Mouse (Mus musculus): ENCODE data around the gene Fam219a. TPM values are rescaled to one million over a fixed set of nuclear protein-coding genes. Genes with fewer than 3 reads are reported as not detected.

Fam219a gene
- polyA plus RNA-seq, 1 experiment from 2014 or later = 2.8 TPM

DNA sequence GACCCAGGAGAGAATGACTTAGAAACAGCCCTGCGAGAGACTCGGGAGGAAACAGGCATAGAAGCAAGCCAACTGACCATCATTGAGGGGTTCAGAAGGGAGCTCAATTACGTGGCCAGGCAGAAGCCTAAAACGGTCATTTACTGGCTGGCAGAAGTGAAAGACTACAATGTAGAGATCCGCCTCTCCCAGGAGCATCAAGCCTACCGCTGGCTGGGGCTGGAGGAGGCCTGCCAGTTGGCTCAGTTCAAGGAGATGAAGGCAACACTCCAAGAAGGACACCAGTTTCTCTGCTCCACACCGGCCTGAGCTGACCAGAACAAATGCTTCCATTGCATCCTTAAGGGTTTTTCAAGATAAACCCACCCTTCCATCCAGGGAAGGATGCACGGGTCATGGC, 89.1 kb downstream of the Fam219a start:
- H3K9ac ChIP-seq = no peak overlapping the region
- H3K27me3 ChIP-seq = no peaks in the 10 kb centered on the region
- no peaks in the 10 kb centered on the region for H3K9me3 ChIP-seq (replicated peaks)
- no peak overlapping the region for H3K4me2 ChIP-seq
- 79% methylated on average over 8 of the region's 8 CpGs for WGBS
- H3K27ac ChIP-seq = no peak overlapping the region
- peaks cover 13% of the 10 kb centered on the region for H3K4me1 ChIP-seq
- peaks cover 19% of the 10 kb centered on the region; the same call in 1 of the 2 replicates for H3K36me3 ChIP-seq
- H3K4me3 ChIP-seq (replicated peaks) = no peak overlapping the region
- no peak for ATAC-seq (replicated peaks; ENCODE audit: low FRiP score)

- no peak for ATAC-seq (replicated peaks; ENCODE audit: low FRiP score)
These were observed 89.9 kb downstream of the Fam219a start for GRCm38 (mm10) chr4:41479456-41479804.

GRCm38 (mm10) chr4:41478751-41479455, 90.4 kb downstream of the Fam219a start:
- WGBS = 73% methylated on average over 4 of the region's 4 CpGs

More at GRCm38 (mm10) chr4:41479456-41479804, 89.9 kb downstream of the Fam219a start:
- Histone ChIP-seq H3K27me3 (no peaks in the 10 kb centered on the region), H3K4me1 (peaks cover 13% of the 10 kb centered on the region), H3K36me3 (peaks cover 19% of the 10 kb centered on the region; the same call in 1 of the 2 replicates), H3K4me2 (no peak overlapping the region), H3K27ac (no peak overlapping the region), H3K4me3 (replicated peaks) (no peak overlapping the region), H3K9me3 (replicated peaks) (no peaks in the 10 kb centered on the region), H3K9ac (no peak overlapping the region)
- WGBS = 79% methylated on average over 1 of the region's 1 CpGs

GRCm38 (mm10) chr4:41477648-41478160, 91.6 kb downstream of the Fam219a start:
- Histone ChIP-seq H3K27ac (no peak overlapping the region), H3K36me3 (peaks cover 19% of the 10 kb centered on the region; the same call in 1 of the 2 replicates), H3K9ac (no peak overlapping the region), H3K9me3 (replicated peaks) (no peaks in the 10 kb centered on the region), H3K4me1 (peaks cover 13% of the 10 kb centered on the region), H3K27me3 (no peaks in the 10 kb centered on the region), H3K4me3 (replicated peaks) (no peak overlapping the region), H3K4me2 (no peak overlapping the region)
- WGBS = 74% methylated on average over 9 of the region's 9 CpGs
- ATAC-seq (replicated peaks; ENCODE audit: low FRiP score) = no peak

More at GRCm38 (mm10) chr4:41478751-41479455, 90.4 kb downstream of the Fam219a start:
- Histone ChIP-seq H3K4me2 (no peak overlapping the region), H3K9ac (no peak overlapping the region), H3K27ac (no peak overlapping the region), H3K9me3 (replicated peaks) (no peaks in the 10 kb centered on the region), H3K4me3 (replicated peaks) (no peak overlapping the region), H3K36me3 (peaks cover 19% of the 10 kb centered on the region; the same call in 1 of the 2 replicates), H3K27me3 (no peaks in the 10 kb centered on the region), H3K4me1 (peaks cover 13% of the 10 kb centered on the region)
- no peak for ATAC-seq (replicated peaks; ENCODE audit: low FRiP score)

GRCm38 (mm10) chr4:41471384-41471689, 98.0 kb downstream of the Fam219a start:
- no peak for ATAC-seq (replicated peaks; ENCODE audit: low FRiP score)
- Histone ChIP-seq H3K9ac (no peak overlapping the region), H3K27me3 (no peaks in the 10 kb centered on the region), H3K36me3 (no peaks in the 10 kb centered on the region), H3K9me3 (replicated peaks) (no peaks in the 10 kb centered on the region), H3K27ac (no peak overlapping the region), H3K4me2 (no peak overlapping the region), H3K4me3 (replicated peaks) (no peak overlapping the region), H3K4me1 (0 out of 2 replicates have a peak, but pooled peaks cover 2% of the 10 kb centered on the region)
- WGBS = 94% methylated on average over 1 of the region's 1 CpGs

DNA sequence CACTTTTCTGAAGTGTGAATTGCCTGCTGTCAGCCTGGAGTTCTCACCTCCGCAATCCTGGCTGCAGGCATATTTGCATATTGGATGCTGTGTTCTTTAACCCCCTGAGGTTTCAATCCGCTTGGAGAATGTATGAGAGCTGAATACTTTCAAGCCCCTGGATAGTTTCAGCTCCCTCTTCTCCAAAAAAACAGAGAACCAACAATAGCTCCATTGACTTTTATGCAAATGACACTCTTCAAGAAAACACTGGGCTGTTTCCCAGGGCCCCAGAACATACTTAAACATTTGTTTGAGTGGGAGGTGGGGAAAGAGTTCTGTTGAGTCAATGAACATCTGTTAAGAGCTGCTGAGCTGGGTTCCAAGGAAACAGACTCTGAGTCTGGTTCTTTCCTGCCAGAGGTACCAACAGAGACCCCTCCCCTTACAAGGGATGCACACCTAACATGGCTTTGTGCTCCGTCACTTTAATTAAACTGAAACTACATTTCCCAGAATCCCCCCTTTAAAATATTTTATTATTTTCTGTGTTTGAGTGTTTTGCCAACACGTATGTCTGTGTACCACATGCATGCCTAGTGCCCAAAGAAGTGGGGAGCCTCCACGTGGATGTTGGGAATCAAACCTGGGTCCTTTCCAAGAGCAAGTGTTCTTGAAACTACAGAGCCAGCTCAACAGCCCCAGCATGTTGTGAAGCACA, 98.5 kb downstream of the Fam219a start:
- no peak for ATAC-seq (replicated peaks; ENCODE audit: low FRiP score)
- no peak overlapping the region for H3K4me3 ChIP-seq (replicated peaks)
- H3K27me3 ChIP-seq = no peaks in the 10 kb centered on the region
- no peaks in the 10 kb centered on the region for H3K36me3 ChIP-seq
- H3K27ac ChIP-seq = no peak overlapping the region
- H3K4me2 ChIP-seq = no peak overlapping the region
- 0 out of 2 replicates have a peak, but pooled peaks cover 4% of the 10 kb centered on the region for H3K4me1 ChIP-seq
- 55% methylated on average over 5 of the region's 5 CpGs for WGBS
- no peak overlapping the region for H3K9ac ChIP-seq
- H3K9me3 ChIP-seq (replicated peaks) = no peaks in the 10 kb centered on the region

GRCm38 (mm10) chr4:41470051-41470683, 99.2 kb downstream of the Fam219a start:
- 66% methylated on average over 7 of the region's 7 CpGs for WGBS
- Histone ChIP-seq H3K9ac (no peak overlapping the region), H3K9me3 (replicated peaks) (no peaks in the 10 kb centered on the region), H3K4me1 (0 out of 2 replicates have a peak, but pooled peaks cover 5% of the 10 kb centered on the region), H3K36me3 (no peaks in the 10 kb centered on the region), H3K27me3 (no peaks in the 10 kb centered on the region), H3K4me2 (no peak overlapping the region), H3K27ac (no peak overlapping the region), H3K4me3 (replicated peaks) (no peak overlapping the region)
- ATAC-seq (replicated peaks; ENCODE audit: low FRiP score) = no peak

DNA sequence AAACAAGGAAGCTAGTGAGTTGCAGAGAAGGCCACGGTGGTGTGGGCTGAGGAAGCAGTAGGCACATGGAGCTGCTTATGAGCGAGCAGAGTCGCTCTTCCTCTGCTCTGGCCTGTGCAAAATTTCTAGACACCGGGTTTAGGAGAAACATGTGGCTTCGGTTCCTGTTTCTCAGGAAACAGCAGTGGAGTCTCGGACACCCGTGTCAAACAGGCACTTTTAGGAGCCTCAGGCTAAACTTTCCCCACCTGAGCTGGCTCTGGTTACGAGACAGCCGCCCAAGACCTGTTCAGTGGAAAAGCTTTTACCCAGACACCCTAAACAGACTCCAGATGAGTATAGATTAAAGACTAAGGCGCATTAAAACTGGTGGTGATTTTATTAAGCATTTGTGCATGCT, 100.1 kb downstream of the Fam219a start:
- Histone ChIP-seq H3K36me3 (no peaks in the 10 kb centered on the region), H3K27ac (no peak overlapping the region), H3K4me1 (0 out of 2 replicates have a peak, but pooled peaks cover 5% of the 10 kb centered on the region), H3K9ac (no peak overlapping the region), H3K4me2 (no peak overlapping the region), H3K27me3 (no peaks in the 10 kb centered on the region), H3K9me3 (replicated peaks) (no peaks in the 10 kb centered on the region), H3K4me3 (replicated peaks) (no peak overlapping the region)
- ATAC-seq (replicated peaks; ENCODE audit: low FRiP score) = no peak
- WGBS = 77% methylated on average over 10 of the region's 10 CpGs

GRCm38 (mm10) chr4:41468396-41469080, 100.8 kb downstream of the Fam219a start:
- WGBS = 60% methylated on average over 17 of the region's 17 CpGs
- Histone ChIP-seq H3K27ac (no peak overlapping the region), H3K27me3 (no peaks in the 10 kb centered on the region), H3K36me3 (no peaks in the 10 kb centered on the region), H3K9ac (no peak overlapping the region), H3K9me3 (replicated peaks) (no peaks in the 10 kb centered on the region), H3K4me1 (peaks cover 10% of the 10 kb centered on the region), H3K4me3 (replicated peaks) (no peak overlapping the region), H3K4me2 (no peak overlapping the region)
- ATAC-seq (replicated peaks; ENCODE audit: low FRiP score) = no peak

Measured in kidney, embryonic 15.5 days (tissue).